Mouse (Mus musculus): ENCODE measurements around the gene Slc11a1.

GRCm38 (mm10) chr1:74329899-74330431 is 45.0 kb upstream of the Slc11a1 start:
- TF ChIP-seq CTCF (IDR thresholded peaks at IDR 0.05; ENCODE audit: borderline replicate concordance, control insufficient read depth, extremely low read depth, insufficient read depth, low read length, poor library complexity) (no peak), POLR2A (IDR thresholded peaks at IDR 0.05; ENCODE audit: control insufficient read depth, extremely low read depth, insufficient read depth, low read length, poor library complexity) (no peak)
